Mouse (Mus musculus) heart, embryonic 15.5 days (tissue): ENCODE data around the gene Gigyf2. TPM values are rescaled to one million over a fixed set of nuclear protein-coding genes. Genes with fewer than 3 reads are reported as not detected.

ENCODE experiments used
- ATAC-seq: fragments of 200-750 bp; cut with Nextera tagmentation; replicated peaks from 2 replicates; pipeline ENCODE4 v1.8.0; 2017; ENCODE audit warnings: low read depth, moderate TSS enrichment; ENCODE audit not compliant: insufficient number of reproducible peaks, insufficient read depth, low FRiP score
- H3K27ac ChIP-seq: fragments of 300-500 bp; sonication (generic); 2 replicates; pipeline ENCODE4 v1.5.1; 2015; ENCODE audit warnings: mild to moderate bottlenecking, inconsistent platforms
- H3K27me3 ChIP-seq: fragments of 300-500 bp; sonication (generic); 2 replicates; pipeline ENCODE4 v1.6.1; 2015; ENCODE audit warnings: inconsistent platforms
- H3K36me3 ChIP-seq: fragments of 300-500 bp; sonication (generic); 2 replicates; pipeline ENCODE4 v1.6.1; 2015; ENCODE audit warnings: mild to moderate bottlenecking, inconsistent platforms
- H3K4me1 ChIP-seq: fragments of 300-500 bp; sonication (generic); replicated peaks from 2 replicates; pipeline ENCODE4 v1.6.1; 2015; ENCODE audit warnings: inconsistent platforms
- H3K4me2 ChIP-seq: fragments of 300-500 bp; sonication (generic); 2 replicates; pipeline ENCODE4 v1.6.1; 2015; ENCODE audit warnings: inconsistent platforms, mild to moderate bottlenecking, moderate library complexity
- H3K4me3 ChIP-seq: fragments of 300-500 bp; sonication (generic); 2 replicates; pipeline ENCODE4 v1.5.1; 2015; ENCODE audit warnings: mild to moderate bottlenecking, inconsistent platforms
- H3K9ac ChIP-seq: fragments of 300-500 bp; sonication (generic); 2 replicates; pipeline ENCODE4 v1.6.1; 2015; ENCODE audit warnings: mild to moderate bottlenecking, inconsistent platforms
- H3K9me3 ChIP-seq: fragments of 300-500 bp; sonication (generic); replicated peaks from 2 replicates; pipeline ENCODE4 v1.6.1; 2016; ENCODE audit warnings: inconsistent platforms
- WGBS: fragments of 180-500 bp; shearing (Covaris S2); methylation state at CpG from one replicate; pipeline ENCODE4 v1.1.7; 2015; ENCODE audit warnings: mixed read lengths; 5-methylcytosine and 5-hydroxymethylcytosine counted together
- polyA plus RNA-seq: library from polyadenylated mRNA; unstranded; fragments of >200 nt; fragmentation: Nextera tagmentation; extraction: Ambion mirVana; gene quantifications from 2 replicates; pipeline ENCODE4 v1.2.1, GENCODE M21; 2015

Gigyf2 gene
- polyA plus RNA-seq, 1 experiment from 2014 or later = 30.8 TPM

DNA sequence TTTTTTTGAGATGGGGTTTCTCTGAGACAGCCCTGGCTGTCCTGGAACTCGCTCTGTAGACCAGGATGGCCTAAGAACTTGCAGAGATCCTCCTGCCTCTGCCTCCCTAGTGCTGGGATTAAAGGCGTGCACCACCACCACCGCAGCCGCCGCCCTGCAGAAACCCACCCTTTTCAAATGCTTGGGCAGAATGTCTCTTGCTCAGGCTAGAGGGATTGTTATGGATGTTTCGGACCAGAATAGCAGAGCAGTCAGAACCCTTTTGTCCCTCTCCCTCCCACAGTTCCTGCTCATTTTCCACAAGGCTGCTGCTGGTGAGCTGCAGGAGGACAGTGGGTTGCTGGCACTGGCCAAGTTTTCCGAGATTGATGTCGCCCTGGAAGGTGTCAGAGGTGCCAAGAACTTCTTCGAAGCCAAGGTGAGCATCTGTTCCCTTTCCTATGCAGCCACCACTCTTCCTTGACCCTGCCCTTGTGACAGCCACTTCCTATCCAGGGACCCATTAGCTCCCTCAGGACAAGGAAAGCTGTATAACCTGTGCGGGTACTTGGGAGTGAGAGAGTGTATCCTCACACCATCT, 29.4 kb upstream of the Gigyf2 start:
- Histone ChIP-seq H3K9ac (no peak overlapping the region), H3K4me1 (no peaks in the 10 kb centered on the region), H3K27ac (no peak overlapping the region), H3K27me3 (no peaks in the 10 kb centered on the region), H3K36me3 (no peaks in the 10 kb centered on the region), H3K9me3 (no peaks in the 10 kb centered on the region), H3K4me2 (no peak overlapping the region), H3K4me3 (no peak overlapping the region)
- no peak for ATAC-seq
- 81% methylated on average over 10 of the region's 10 CpGs for WGBS

DNA sequence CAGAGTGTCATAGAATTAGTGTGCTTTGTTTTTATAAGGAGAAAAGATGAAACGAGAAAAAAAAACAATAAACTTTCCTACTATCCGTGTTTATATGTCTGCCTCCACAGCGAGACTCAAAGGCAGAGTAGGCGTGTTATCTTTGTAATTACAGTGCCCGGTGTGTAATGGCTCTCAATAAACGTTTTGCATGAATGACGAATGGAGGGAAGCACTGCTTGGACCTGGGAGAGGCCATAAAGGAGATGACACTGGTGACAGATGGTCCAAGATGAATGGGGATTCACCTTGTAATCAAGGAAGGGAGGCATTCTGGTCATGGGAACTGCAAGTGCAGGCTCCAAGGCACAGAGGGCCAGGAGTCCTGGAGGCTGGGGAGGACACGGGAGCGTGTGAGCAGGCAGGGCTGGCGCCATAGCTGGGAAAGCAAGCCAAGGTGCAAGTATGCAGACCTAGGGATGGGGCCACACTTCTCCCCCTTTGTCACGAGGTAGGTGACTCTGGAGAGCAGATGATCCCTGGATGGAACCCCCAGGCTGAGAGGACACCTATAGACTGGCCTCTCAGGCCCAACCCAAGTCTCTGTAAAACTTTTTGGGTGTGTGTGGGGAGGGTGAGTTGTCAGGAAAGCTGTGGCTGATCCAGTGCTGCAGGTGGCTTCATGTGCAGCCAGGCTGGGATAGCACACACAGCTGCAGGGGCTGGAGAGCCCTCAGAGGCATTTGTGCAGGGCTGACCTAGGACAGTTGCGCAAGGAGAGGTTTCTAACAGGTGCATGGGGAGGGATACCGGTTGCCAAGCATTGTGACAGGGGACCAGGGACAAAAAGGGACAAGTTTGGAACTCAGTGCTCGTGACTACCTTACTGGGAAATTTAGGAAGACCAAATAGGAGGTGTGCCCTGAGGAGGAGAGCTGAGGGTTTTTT, 26.2 kb upstream of the Gigyf2 start:
- Histone ChIP-seq H3K9me3 (no peaks in the 10 kb centered on the region), H3K27me3 (no peaks in the 10 kb centered on the region), H3K9ac (no peak overlapping the region), H3K27ac (no peak overlapping the region), H3K36me3 (no peaks in the 10 kb centered on the region), H3K4me2 (no peak overlapping the region), H3K4me3 (no peak overlapping the region), H3K4me1 (no peaks in the 10 kb centered on the region)
- no peak for ATAC-seq
- WGBS = 66% methylated on average over 14 of the region's 14 CpGs

DNA sequence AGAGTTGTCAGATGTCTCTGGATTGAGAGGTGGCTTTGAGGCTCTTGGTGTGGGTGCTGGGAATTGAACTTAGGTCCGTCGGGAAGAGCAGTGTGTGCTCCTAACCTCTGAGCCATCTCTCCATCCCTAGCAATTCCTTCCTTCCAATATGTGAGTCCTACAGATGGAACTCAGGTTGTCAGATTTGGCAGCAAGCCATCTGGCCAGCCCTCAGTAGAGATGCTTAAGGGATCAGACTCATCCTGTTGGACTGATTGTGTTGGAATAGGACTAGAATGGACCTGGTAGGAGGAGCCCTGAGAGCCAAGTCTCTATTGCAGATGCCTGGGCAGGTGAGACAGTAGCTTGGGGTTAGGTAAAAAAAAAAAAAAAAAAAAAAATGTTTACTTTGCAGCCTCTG, 24.8 kb upstream of the Gigyf2 start:
- no peaks in the 10 kb centered on the region for H3K9me3 ChIP-seq
- no peaks in the 10 kb centered on the region for H3K27me3 ChIP-seq
- no peaks in the 10 kb centered on the region for H3K36me3 ChIP-seq
- no peaks in the 10 kb centered on the region for H3K4me1 ChIP-seq
- H3K27ac ChIP-seq = no peak overlapping the region
- H3K4me2 ChIP-seq = no peak overlapping the region
- H3K9ac ChIP-seq = no peak overlapping the region
- no peak for ATAC-seq
- H3K4me3 ChIP-seq = no peak overlapping the region
- 86% methylated on average over 2 of the region's 2 CpGs for WGBS

DNA sequence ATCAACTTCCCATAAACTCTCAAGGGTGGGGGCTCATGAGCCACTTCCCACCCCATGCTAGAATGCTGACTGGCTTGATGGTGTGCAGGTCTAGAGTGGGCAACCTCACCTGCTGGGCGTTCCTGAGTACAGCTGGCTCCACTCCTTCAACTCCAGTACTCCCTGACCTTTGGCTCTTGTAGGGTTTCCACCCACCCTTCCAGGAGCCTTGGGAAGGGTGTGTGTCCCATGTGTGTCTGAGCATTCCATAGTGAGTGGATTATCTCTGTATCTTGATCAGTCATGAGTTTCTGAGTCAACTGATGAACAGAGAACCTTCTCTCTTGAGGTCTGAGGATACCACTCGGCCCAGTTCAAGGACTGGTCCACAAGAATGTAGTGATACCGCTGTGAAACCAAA, 17.8 kb upstream of the Gigyf2 start:
- no peak for ATAC-seq
- Histone ChIP-seq H3K4me2 (no peak overlapping the region), H3K4me1 (no peaks in the 10 kb centered on the region), H3K9ac (no peak overlapping the region), H3K27me3 (no peaks in the 10 kb centered on the region), H3K4me3 (no peak overlapping the region), H3K9me3 (no peaks in the 10 kb centered on the region), H3K27ac (no peak overlapping the region), H3K36me3 (no peaks in the 10 kb centered on the region)
- WGBS = 90% methylated on average over 3 of the region's 3 CpGs

DNA sequence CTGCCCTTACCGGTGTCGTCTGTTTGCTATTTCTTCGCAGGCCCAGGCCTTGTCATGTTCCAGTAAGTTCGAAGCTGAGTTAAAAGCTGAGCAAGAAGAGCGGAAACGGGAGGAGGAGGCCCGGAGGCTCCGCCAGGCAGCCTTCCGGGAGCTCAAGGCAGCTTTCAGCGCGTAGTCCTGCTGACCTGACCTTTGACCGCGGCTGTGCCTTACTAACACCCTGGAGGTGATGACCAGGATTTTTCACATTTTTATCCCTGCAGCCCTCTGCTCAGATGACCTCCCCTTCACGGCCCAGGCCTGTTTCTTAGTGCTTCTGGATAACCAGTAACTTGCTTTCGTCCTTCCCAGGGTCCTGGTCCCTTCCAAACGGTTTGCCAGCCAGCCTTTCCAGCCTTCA, 17.2 kb upstream of the Gigyf2 start:
- WGBS = 69% methylated on average over 16 of the region's 16 CpGs
- no peak overlapping the region for H3K4me2 ChIP-seq
- H3K36me3 ChIP-seq = no peaks in the 10 kb centered on the region
- H3K9ac ChIP-seq = no peak overlapping the region
- H3K27ac ChIP-seq = no peak overlapping the region
- H3K9me3 ChIP-seq = no peaks in the 10 kb centered on the region
- H3K4me3 ChIP-seq = no peak overlapping the region
- no peak for ATAC-seq
- H3K4me1 ChIP-seq = no peaks in the 10 kb centered on the region
- no peaks in the 10 kb centered on the region for H3K27me3 ChIP-seq

DNA sequence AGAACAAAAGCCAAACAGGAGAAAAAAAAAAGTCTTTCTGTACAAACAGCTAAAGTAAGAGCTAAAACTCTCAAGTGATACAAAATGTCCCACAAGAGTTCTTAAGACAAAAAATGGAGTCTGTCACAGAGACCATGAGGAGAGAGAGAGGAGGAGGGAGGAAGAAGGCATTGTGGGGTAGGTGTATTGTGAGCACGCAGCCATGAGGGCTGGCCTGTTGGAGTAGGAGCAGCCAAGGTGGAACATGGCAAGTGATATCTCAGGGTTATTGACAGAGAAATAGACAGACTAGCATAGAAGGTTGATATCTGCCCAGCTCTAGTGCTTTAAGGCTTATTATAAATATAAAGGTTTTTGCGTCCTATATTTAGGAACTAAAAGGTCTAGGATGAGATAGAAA, 14.1 kb upstream of the Gigyf2 start:
- Histone ChIP-seq H3K4me2 (no peak overlapping the region), H3K36me3 (no peaks in the 10 kb centered on the region), H3K27me3 (no peaks in the 10 kb centered on the region), H3K4me3 (no peak overlapping the region), H3K27ac (no peak overlapping the region), H3K4me1 (peaks cover 5% of the 10 kb centered on the region), H3K9ac (no peak overlapping the region), H3K9me3 (no peaks in the 10 kb centered on the region)
- WGBS = 62% methylated on average over 2 of the region's 2 CpGs
- ATAC-seq = no peak

DNA sequence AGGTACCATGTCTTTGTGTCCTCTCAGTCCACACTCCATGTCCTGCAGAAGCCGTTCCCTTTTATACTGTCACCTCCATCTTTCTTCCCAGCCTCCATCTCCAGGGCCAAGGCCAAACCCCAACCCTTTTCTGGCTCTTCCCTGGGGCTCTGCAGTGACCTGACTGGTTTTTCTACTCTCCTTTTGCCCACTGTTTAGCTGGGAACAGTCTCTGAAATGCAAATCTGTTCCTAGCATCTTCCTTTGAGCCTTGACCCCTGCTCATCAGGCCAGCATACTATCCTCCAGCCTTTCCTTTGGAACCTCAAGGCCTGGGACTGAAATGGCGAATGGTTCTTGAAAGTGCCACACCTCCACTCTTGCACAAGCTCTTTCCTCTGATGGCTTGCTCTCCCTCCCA, 13.7 kb upstream of the Gigyf2 start:
- ATAC-seq = no peak
- peaks cover 5% of the 10 kb centered on the region for H3K4me1 ChIP-seq
- no peaks in the 10 kb centered on the region for H3K9me3 ChIP-seq
- no peak overlapping the region for H3K27ac ChIP-seq
- no peak overlapping the region for H3K9ac ChIP-seq
- no peaks in the 10 kb centered on the region for H3K27me3 ChIP-seq
- H3K4me3 ChIP-seq = no peak overlapping the region
- 80% methylated on average over 2 of the region's 2 CpGs for WGBS
- H3K36me3 ChIP-seq = no peaks in the 10 kb centered on the region
- H3K4me2 ChIP-seq = no peak overlapping the region

DNA sequence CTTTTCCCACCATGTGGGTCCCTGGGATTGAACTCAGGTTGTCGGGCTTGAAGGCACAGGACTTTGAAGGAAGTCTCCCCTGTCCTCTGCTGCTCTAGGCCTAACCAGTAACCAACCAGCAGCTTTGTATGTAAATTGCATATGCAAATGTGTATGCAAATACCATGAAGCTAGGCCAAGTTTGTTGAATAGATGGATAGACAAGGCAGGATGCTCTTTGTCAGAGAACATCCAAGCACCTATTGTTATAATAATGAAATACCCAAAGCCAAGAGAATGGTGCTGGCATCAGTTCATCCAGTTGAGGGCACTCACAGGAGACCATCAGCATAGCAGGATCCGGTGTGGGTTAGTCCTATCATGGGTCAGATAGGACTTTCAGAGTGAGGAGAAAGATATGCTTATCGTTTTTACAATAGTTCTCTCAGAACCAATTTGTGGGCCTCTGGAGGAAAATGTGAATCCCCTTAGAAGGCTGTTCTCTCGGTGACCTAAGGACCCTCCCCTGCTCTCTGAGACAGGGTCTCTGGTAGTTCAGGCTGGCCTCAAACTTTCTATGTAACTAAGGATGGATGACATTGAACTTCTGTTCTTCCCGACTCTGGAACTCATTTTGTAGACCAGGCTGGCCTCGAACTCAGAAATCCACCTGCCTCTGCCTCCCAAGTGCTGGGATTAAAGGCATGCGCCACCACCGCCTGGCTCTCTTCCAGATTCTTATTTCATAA, 12.8 kb upstream of the Gigyf2 start:
- 84% methylated on average over 8 of the region's 8 CpGs for WGBS
- Histone ChIP-seq H3K9ac (no peak overlapping the region), H3K4me1 (peaks cover 5% of the 10 kb centered on the region), H3K36me3 (no peaks in the 10 kb centered on the region), H3K4me2 (no peak overlapping the region), H3K27ac (no peak overlapping the region), H3K4me3 (no peak overlapping the region), H3K27me3 (no peaks in the 10 kb centered on the region), H3K9me3 (no peaks in the 10 kb centered on the region)
- ATAC-seq = no peak

DNA sequence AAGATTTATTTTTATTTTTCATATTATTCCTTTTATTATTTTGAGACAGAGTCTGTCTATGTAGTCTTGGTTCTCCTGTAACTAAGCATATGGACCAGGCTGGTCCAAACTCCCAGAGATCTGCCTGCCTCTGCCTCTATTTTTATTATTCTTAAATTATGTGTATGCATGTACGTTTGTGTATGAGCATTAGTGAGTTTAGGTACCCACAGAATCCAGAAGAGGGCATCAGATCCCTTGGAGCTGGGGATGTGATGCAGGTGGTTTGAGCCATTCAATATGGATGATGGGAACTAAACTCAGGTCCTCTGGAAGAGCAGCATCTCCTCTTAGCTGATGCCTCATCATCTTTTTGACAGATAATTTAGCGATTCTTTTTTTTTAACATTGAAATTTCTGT, 11.4 kb upstream of the Gigyf2 start:
- no peak overlapping the region for H3K4me2 ChIP-seq
- WGBS = 92% methylated on average over 2 of the region's 2 CpGs
- no peak overlapping the region for H3K27ac ChIP-seq
- peaks cover 5% of the 10 kb centered on the region for H3K4me1 ChIP-seq
- no peak for ATAC-seq
- no peak overlapping the region for H3K9ac ChIP-seq
- no peak overlapping the region for H3K4me3 ChIP-seq
- no peaks in the 10 kb centered on the region for H3K27me3 ChIP-seq
- no peaks in the 10 kb centered on the region; the same call in 1 of the 2 replicates for H3K9me3 ChIP-seq
- no peaks in the 10 kb centered on the region for H3K36me3 ChIP-seq

DNA sequence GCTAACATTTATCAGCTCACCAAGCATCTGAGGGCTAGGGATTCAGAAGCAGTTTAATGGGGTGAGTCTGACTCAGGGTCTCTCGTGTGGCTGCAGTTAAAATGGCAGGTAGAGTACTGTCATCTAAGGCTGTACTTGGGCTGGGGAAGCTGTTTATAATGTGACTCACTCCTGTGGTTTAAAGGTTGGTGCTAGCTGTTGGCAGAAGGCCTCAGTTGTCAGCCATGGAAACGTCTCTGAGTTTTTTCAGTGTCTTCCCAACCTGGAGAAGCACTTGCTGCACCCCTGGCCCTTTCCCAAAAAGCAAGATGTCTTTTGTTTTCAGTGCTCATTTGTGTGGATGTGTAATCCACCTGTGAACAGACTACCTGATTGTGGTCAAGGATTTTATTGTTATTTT, 10.9 kb upstream of the Gigyf2 start:
- no peak overlapping the region for H3K4me2 ChIP-seq
- WGBS = 57% methylated on average over 2 of the region's 2 CpGs
- H3K36me3 ChIP-seq = no peaks in the 10 kb centered on the region
- no peak for ATAC-seq
- no peaks in the 10 kb centered on the region for H3K27me3 ChIP-seq
- no peak overlapping the region for H3K27ac ChIP-seq
- peaks cover 2% of the 10 kb centered on the region; the same call in 1 of the 2 replicates for H3K9me3 ChIP-seq
- no peak overlapping the region for H3K9ac ChIP-seq
- peaks cover 5% of the 10 kb centered on the region for H3K4me1 ChIP-seq
- no peak overlapping the region for H3K4me3 ChIP-seq

DNA sequence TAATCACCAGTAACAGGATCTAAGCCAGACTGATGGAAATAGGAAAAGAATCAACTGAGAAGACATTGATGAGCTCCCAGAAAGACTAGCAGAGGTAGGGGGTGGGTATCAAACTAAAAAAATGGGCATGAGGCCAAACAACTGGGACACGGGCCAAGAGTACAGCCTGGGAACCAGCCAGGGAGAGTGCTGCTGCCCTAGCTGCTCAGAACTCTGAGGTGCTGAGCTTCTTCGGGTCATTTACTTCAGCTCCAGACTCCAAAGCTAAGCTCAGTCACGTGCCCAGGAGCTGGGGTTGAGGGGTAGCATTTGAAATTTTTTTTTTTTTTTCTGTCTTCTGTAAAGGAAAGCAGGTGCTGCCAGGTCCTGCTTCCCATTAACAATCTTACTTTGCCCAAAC, 10.1 kb upstream of the Gigyf2 start:
- Histone ChIP-seq H3K36me3 (no peaks in the 10 kb centered on the region), H3K9ac (no peak overlapping the region), H3K27me3 (no peaks in the 10 kb centered on the region), H3K9me3 (peaks cover 7% of the 10 kb centered on the region; the same call in 1 of the 2 replicates), H3K4me1 (peaks cover 5% of the 10 kb centered on the region), H3K27ac (no peak overlapping the region), H3K4me3 (no peak overlapping the region), H3K4me2 (no peak overlapping the region)
- no peak for ATAC-seq
- WGBS = 14% methylated on average over 3 of the region's 3 CpGs
